Mouse (Mus musculus) myocyte (in vitro differentiated cells): ENCODE data around the gene Cul3.

ENCODE experiments used
- E2F4 ChIP-seq: IDR thresholded peaks from one replicate; pipeline ENCODE4 v1.6.1; 2011; ENCODE audit warnings: mild to moderate bottlenecking, control low read depth, moderate library complexity; ENCODE audit not compliant: insufficient read depth
- MAX ChIP-seq: IDR thresholded peaks from one replicate; pipeline ENCODE4 v1.6.1; 2011; ENCODE audit warnings: low read depth, mild to moderate bottlenecking, control low read depth
- POLR2A ChIP-seq: IDR thresholded peaks from one replicate; pipeline ENCODE4 v1.6.1; 2011; ENCODE audit warnings: low read depth, mild to moderate bottlenecking, control low read depth, moderate library complexity; ENCODE audit not compliant: insufficient read length
- POLR2AphosphoS2 ChIP-seq: IDR thresholded peaks from one replicate; pipeline ENCODE4 v1.6.1; 2011; ENCODE audit warnings: low read depth, control low read depth; ENCODE audit not compliant: insufficient read length
- REST ChIP-seq: IDR thresholded peaks from one replicate; pipeline ENCODE4 v1.6.1; 2011; ENCODE audit warnings: mild to moderate bottlenecking, control low read depth, moderate library complexity; ENCODE audit not compliant: insufficient read depth, insufficient read length
- TCF12 ChIP-seq: IDR thresholded peaks from one replicate; pipeline ENCODE4 v1.6.1; 2011; ENCODE audit warnings: mild to moderate bottlenecking, control low read depth; ENCODE audit not compliant: poor library complexity, insufficient read depth, severe bottlenecking

GRCm38 (mm10) chr1:80335726-80336368, 4.4 kb downstream of the Cul3 start:
- TF ChIP-seq MAX: no peak
- TF ChIP-seq POLR2A: no peak
- no peak for TF ChIP-seq TCF12
- TF ChIP-seq E2F4: no peak
- TF ChIP-seq REST: no peak
- TF ChIP-seq POLR2AphosphoS2: no peak
